Mouse (Mus musculus) liver, embryonic 11.5 days (tissue): ENCODE data around the gene Dio1. TPM values are rescaled to one million over a fixed set of nuclear protein-coding genes. Genes with fewer than 3 reads are reported as not detected.

Source experiments
- ATAC-seq: fragments of 200-750 bp; cut with Nextera tagmentation; replicated peaks from 2 replicates; pipeline ENCODE4 v1.8.0; 2017; ENCODE audit warnings: moderate number of reproducible peaks, mild to moderate bottlenecking, moderate TSS enrichment, moderate library complexity; ENCODE audit not compliant: low FRiP score
- DNase-seq: peaks from one replicate; pipeline ENCODE4 v3.0.0-alpha.2; 2017; ENCODE audit warnings: low spot score
- H3K27ac ChIP-seq: fragments of 300-500 bp; sonication (generic); 2 replicates; pipeline ENCODE4 v1.5.1; 2014; ENCODE audit warnings: mild to moderate bottlenecking, low read depth, low read length, control low read depth
- H3K27me3 ChIP-seq: fragments of 300-500 bp; sonication (generic); replicated peaks from 2 replicates; pipeline ENCODE4 v1.6.1; 2014; ENCODE audit warnings: low read length, mixed read lengths; ENCODE audit not compliant: control insufficient read depth, insufficient read depth
- H3K36me3 ChIP-seq: fragments of 300-500 bp; sonication (generic); 2 replicates; pipeline ENCODE4 v1.6.1; 2014; ENCODE audit warnings: mild to moderate bottlenecking, low read length, moderate library complexity, mixed read lengths; ENCODE audit not compliant: control insufficient read depth, insufficient read depth
- H3K4me1 ChIP-seq: fragments of 300-500 bp; sonication (generic); replicated peaks from 2 replicates; pipeline ENCODE4 v1.6.1; 2014; ENCODE audit warnings: low read length, mixed read lengths; ENCODE audit not compliant: control insufficient read depth, insufficient read depth
- H3K4me2 ChIP-seq: fragments of 300-500 bp; sonication (generic); 2 replicates; pipeline ENCODE4 v1.6.1; 2014; ENCODE audit warnings: mild to moderate bottlenecking, control low read depth, moderate library complexity
- H3K4me3 ChIP-seq: fragments of 300-500 bp; sonication (generic); 2 replicates; pipeline ENCODE4 v1.5.1; 2014; ENCODE audit warnings: low read depth, low read length, control low read depth
- H3K9ac ChIP-seq: fragments of 300-500 bp; sonication (generic); 2 replicates; pipeline ENCODE4 v1.6.1; 2014; ENCODE audit warnings: low read depth, low read length, control low read depth
- H3K9me3 ChIP-seq: fragments of 300-500 bp; sonication (generic); 2 replicates; pipeline ENCODE4 v1.6.1; 2016; ENCODE audit warnings: low read length, inconsistent platforms, mixed read lengths; ENCODE audit not compliant: control insufficient read depth
- WGBS: fragments of 180-500 bp; shearing (Covaris S2); extraction: QIAGEN DNeasy Blood & Tissue Kit; methylation state at CpG from one replicate; pipeline ENCODE4 v1.1.7; 2014; 5-methylcytosine and 5-hydroxymethylcytosine counted together
- polyA plus RNA-seq: library from polyadenylated mRNA; unstranded; fragments of >200 nt; fragmentation: Nextera tagmentation; extraction: Ambion mirVana; gene quantifications from 2 replicates; pipeline ENCODE4 v1.2.1, GENCODE M21; 2014

The Dio1 gene
- polyA plus RNA-seq, 1 experiment from 2014 or later: 0.12 TPM

DNA sequence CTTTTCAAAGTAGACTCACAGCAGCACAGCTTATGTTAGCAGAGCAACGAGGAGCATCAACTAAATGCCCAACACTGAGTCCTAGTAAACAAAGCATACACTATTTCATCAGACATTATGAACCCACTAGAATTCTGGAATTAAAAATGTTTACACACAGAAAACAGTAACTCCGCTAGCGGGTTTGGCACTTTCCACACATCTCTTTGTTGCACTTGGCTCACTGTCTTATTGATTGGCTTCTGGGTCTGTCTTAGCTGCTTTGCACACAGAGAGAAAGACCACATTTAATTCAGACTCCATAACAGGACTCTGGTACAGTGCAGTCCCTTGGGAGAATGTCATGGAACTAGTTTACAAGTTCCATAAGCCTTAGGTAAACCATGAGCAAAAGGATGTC, 58.9 kb downstream of the Dio1 start:
- WGBS: 92% methylated on average over 3 of the region's 3 CpGs

DNA sequence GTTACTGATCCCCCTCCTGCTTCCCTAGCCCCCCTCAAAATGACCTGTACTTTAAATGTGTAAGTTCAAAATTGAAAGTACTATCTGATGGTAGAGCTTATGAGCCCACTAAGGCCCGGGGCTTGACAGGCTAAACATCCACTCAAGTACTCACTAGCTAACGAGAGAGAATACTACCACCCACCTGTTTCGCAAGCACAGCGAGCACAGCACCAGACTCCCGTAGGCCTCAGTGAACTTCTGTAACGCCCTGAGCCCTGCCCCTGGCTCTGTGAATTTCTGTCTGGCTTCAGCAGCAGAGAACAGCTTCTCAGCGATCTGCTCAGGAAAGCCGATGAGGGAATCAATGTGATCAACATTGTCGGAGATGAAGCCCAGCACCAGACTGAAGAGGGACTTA, 59.9 kb downstream of the Dio1 start:
- H3K4me1 ChIP-seq: peaks cover 24% of the 10 kb centered on the region
- ATAC-seq: no peak
- H3K27ac ChIP-seq: no peak overlapping the region

More for the DNA sequence above, 58.9 kb downstream of the Dio1 start:
- Histone ChIP-seq H3K27me3 (no peaks in the 10 kb centered on the region), H3K4me2 (no peak overlapping the region), H3K27ac (no peak overlapping the region), H3K4me1 (peaks cover 29% of the 10 kb centered on the region), H3K36me3 (no peaks in the 10 kb centered on the region; the same call in 1 of the 2 replicates), H3K4me3 (no peak overlapping the region), H3K9ac (no peak overlapping the region), H3K9me3 (no peaks in the 10 kb centered on the region)
- ATAC-seq (no peak), DNase-seq (no peak)

DNA sequence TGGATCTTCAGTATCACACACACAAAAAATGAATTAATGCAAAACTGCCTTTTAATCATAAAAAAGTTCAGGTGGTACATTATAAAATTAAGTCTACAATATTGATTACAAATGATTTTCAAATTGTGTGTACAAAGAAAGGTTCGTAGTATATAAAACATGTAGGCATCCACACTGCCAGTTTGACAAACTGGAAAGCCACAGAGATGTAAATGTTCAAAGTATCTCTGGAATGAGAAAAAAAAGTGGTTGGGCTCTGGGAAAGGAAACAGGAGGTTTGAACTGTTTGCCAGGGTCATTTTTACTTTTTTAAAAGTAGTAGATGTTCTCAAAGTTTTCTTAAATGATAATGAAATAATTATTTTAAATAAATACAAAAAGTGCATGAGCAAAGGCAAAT, 60.9 kb downstream of the Dio1 start:
- no peak for DNase-seq
- no peak overlapping the region for H3K4me3 ChIP-seq
- H3K9ac ChIP-seq: no peak overlapping the region
- ATAC-seq: no peak
- peaks cover 6% of the 10 kb centered on the region for H3K36me3 ChIP-seq
- H3K4me1 ChIP-seq: peaks cover 17% of the 10 kb centered on the region
- WGBS: 68% methylated on average over 1 of the region's 1 CpGs
- no peaks in the 10 kb centered on the region for H3K9me3 ChIP-seq
- H3K27ac ChIP-seq: no peak overlapping the region
- no peaks in the 10 kb centered on the region for H3K27me3 ChIP-seq
- H3K4me2 ChIP-seq: no peak overlapping the region

More for the DNA sequence above, 59.9 kb downstream of the Dio1 start:
- H3K4me2 ChIP-seq: no peak overlapping the region
- WGBS: 72% methylated on average over 9 of the region's 9 CpGs
- H3K4me3 ChIP-seq: no peak overlapping the region
- no peaks in the 10 kb centered on the region for H3K27me3 ChIP-seq
- DNase-seq: no peak
- no peak overlapping the region for H3K9ac ChIP-seq
- H3K36me3 ChIP-seq: peaks cover 2% of the 10 kb centered on the region
- no peaks in the 10 kb centered on the region for H3K9me3 ChIP-seq

DNA sequence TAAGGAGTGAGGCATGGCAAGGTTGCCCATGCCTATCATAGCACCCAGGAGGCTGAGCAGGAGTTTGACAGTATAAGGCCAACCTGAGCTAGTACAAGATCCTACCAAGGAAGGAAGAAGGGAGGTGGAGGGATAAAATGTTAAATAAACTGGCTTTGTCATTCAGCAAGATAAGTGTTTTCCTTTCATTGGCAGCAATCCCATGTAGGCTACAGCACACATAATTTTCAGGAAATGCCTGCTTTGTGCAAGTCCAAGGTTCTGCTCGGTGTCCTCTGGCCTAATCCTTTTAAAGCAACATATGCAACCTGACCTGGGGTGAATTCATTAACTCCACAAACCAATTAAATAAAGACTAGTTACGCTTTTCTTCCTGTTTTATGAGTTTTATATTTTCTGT, 61.6 kb downstream of the Dio1 start:
- no peak overlapping the region for H3K27ac ChIP-seq
- peaks cover 8% of the 10 kb centered on the region for H3K36me3 ChIP-seq
- no peak overlapping the region for H3K9ac ChIP-seq
- H3K4me2 ChIP-seq: no peak overlapping the region
- no peak for DNase-seq
- ATAC-seq: no peak
- no peak overlapping the region for H3K4me3 ChIP-seq
- H3K27me3 ChIP-seq: no peaks in the 10 kb centered on the region
- H3K9me3 ChIP-seq: no peaks in the 10 kb centered on the region
- peaks cover 15% of the 10 kb centered on the region for H3K4me1 ChIP-seq
- 77% methylated on average over 2 of the region's 2 CpGs for WGBS

DNA sequence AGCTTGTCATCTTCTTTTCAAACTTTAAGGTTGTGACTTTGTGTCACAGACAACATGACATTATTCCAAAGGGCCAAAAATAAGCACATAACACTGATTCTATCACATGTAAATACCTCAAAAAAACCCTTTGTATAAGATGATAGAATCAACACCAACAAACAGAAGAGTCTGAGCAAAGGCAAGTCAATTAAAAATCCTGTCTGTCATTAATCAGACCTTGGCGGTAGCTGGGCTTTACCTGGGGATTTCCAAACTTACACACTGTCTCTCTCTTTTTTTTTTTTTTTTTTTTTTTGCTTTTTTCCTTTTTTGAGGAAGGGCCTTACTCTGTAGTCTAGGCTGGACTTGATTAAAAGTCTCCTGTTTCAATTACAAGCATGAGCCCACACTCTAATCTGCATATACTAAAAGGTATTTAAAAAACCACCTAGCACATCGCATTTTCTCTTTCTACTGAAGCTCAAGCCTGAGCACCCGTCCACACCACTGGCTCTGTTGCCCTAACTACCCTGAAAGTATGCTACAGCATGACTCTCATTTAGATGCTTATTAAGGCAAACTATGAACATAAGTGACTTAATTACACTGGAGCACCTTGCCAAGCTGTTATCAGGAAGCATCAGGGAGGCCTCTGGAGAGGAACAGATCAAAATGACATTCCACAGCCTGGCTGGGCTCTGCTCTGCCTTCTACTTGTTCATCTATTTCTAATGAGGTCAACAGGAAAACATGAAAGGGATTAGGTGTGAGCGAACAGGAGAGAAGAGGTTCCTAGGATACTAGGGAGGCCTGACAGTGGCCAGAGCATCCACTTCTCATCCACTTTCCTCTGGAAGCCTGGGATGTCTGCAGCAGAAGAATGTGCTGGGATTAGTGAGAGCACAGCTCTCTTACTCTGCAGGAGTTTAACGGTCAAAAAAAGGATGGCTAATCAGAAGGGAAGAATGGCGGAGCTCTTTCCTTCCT, 63.3 kb downstream of the Dio1 start:
- Histone ChIP-seq H3K36me3 (peaks cover 17% of the 10 kb centered on the region), H3K27ac (no peak overlapping the region)

More for the DNA sequence above, 63.3 kb downstream of the Dio1 start:
- ATAC-seq (no peak), DNase-seq (no peak)
- Histone ChIP-seq H3K27me3 (no peaks in the 10 kb centered on the region), H3K4me1 (peaks cover 7% of the 10 kb centered on the region), H3K9me3 (no peaks in the 10 kb centered on the region), H3K4me2 (no peak overlapping the region), H3K4me3 (no peak overlapping the region), H3K9ac (no peak overlapping the region)
- WGBS: 83% methylated on average over 6 of the region's 6 CpGs

Other genes starting within 250 kb of the Dio1 start
- 122 and 128 TPM in 2 replicates for gene Mrpl37, start 240.3 kb downstream of the Dio1 start, polyA plus RNA-seq
- gene Cyb5rl, start 240.2 kb downstream of the Dio1 start, polyA plus RNA-seq: 5.7 and 5.9 TPM in 2 replicates
- gene Cdcp2, start 210.3 kb downstream of the Dio1 start, polyA plus RNA-seq: not detected in 2 replicates
- 221 and 223 TPM in 2 replicates for gene Tmem59, start 128.8 kb downstream of the Dio1 start, polyA plus RNA-seq
- 23.0 and 32.3 TPM in 2 replicates for gene Tceanc2, start 128.1 kb downstream of the Dio1 start, polyA plus RNA-seq
- gene Ldlrad1, start 98.0 kb downstream of the Dio1 start, polyA plus RNA-seq: not detected in 2 replicates
- gene Lrrc42, start 53.6 kb downstream of the Dio1 start, polyA plus RNA-seq: 40.7 and 41.1 TPM in 2 replicates
- 14.8 and 16.0 TPM in 2 replicates for gene Hspb11, start 53.6 kb downstream of the Dio1 start, polyA plus RNA-seq
- gene Yipf1, start 7.2 kb upstream of the Dio1 start, polyA plus RNA-seq: 39.0 and 45.5 TPM in 2 replicates
- gene Ndc1, start 60.6 kb upstream of the Dio1 start, polyA plus RNA-seq: 47.4 and 53.2 TPM in 2 replicates
- 1.2 and 1.5 TPM in 2 replicates for gene Glis1, start 127.4 kb upstream of the Dio1 start, polyA plus RNA-seq